Mouse (Mus musculus) MEL (cell line): ENCODE measurements around the gene Cep95. TPM values are rescaled to one million over a fixed set of nuclear protein-coding genes. Genes with fewer than 3 reads are reported as not detected.
"Not testable (repeated sequence)": the region's sequence is repeated elsewhere in the genome, so short reads cannot be mapped to it uniquely, and the experiment has no call there.

ENCODE experiments used
- DNase-seq: peaks from one replicate; pipeline ENCODE4 v3.0.0; 2011; ENCODE audit warnings: low read depth, low spot score
- H3K27ac ChIP-seq: 2 replicates; pipeline ENCODE4 v1.5.1; 2012; ENCODE audit warnings: low read depth, mild to moderate bottlenecking, control low read depth, low read length, moderate library complexity; ENCODE audit not compliant: control insufficient read depth
- H3K27me3 ChIP-seq, 2 experiments: fragments of 150-350 bp in 1 of 2; sonication (generic) in 1 of 2; 2 replicates each; pipeline ENCODE4 v1.6.1; 2012; ENCODE audit warnings: low read length in 2 of 2, mild to moderate bottlenecking in 2 of 2, improper control_type of control experiment in 1 of 2, moderate library complexity in 1 of 2; ENCODE audit not compliant: insufficient read depth in 2 of 2, control insufficient read depth in 1 of 2
- H3K36me3 ChIP-seq, 2 experiments: 2 replicates each; pipeline ENCODE4 v1.6.1; 2012 to 2014; ENCODE audit warnings: low read length in 2 of 2, improper control_type of control experiment in 1 of 2, inconsistent platforms in 1 of 2, mild to moderate bottlenecking in 1 of 2; ENCODE audit not compliant: insufficient read depth in 2 of 2, control insufficient read depth in 1 of 2
- H3K4me1 ChIP-seq, 2 experiments: fragments of 150-350 bp in 1 of 2; sonication (generic) in 1 of 2; 2 replicates each; pipeline ENCODE4 v1.6.1; 2012; ENCODE audit warnings: low read length in 2 of 2, improper control_type of control experiment in 1 of 2, mild to moderate bottlenecking in 1 of 2; ENCODE audit not compliant: insufficient read depth in 2 of 2, control insufficient read depth in 1 of 2
- H3K4me3 ChIP-seq, 2 experiments: fragments of 150-350 bp in 1 of 2; sonication (generic) in 1 of 2; 2 replicates each; pipeline ENCODE4 v1.5.1; 2012; ENCODE audit warnings: low read depth in 2 of 2, low read length in 2 of 2, mild to moderate bottlenecking in 2 of 2, moderate library complexity in 2 of 2, control low read depth in 1 of 2, improper control_type of control experiment in 1 of 2; ENCODE audit not compliant: control insufficient read depth in 1 of 2, insufficient read depth in 1 of 2
- H3K79me2 ChIP-seq: 2 replicates; pipeline ENCODE4 v1.6.1; 2012; ENCODE audit warnings: mild to moderate bottlenecking, low read length, moderate library complexity; ENCODE audit not compliant: control insufficient read depth, poor library complexity, insufficient read depth
- H3K9ac ChIP-seq: 2 replicates; pipeline ENCODE4 v1.6.1; 2012; ENCODE audit warnings: low read depth, mild to moderate bottlenecking, control low read depth, low read length, moderate library complexity; ENCODE audit not compliant: control insufficient read depth, poor library complexity, severe bottlenecking
- H3K9me3 ChIP-seq: fragments of 150-350 bp; sonication (generic); replicated peaks from 2 replicates; pipeline ENCODE4 v1.6.1; 2012; ENCODE audit warnings: mild to moderate bottlenecking, low read length, improper control_type of control experiment, moderate library complexity; ENCODE audit not compliant: insufficient read depth
- CHD1 ChIP-seq: IDR thresholded peaks from 2 replicates; pipeline ENCODE4 v1.6.1; 2012; ENCODE audit warnings: low read depth, mild to moderate bottlenecking, inconsistent platforms, low read length, improper control_type of control experiment
- CTCF ChIP-seq, 3 experiments: IDR thresholded peaks in 2 of 3; conservative IDR thresholded peaks in 1 of 3; 2 replicates each; pipeline ENCODE4 v1.5.1; 2011 to 2012; ENCODE audit warnings: low read length in 3 of 3, low read depth in 2 of 3, mild to moderate bottlenecking in 2 of 3, improper control_type of control experiment in 1 of 3, inconsistent platforms in 1 of 3, mixed read lengths in 1 of 3, moderate library complexity in 1 of 3; ENCODE audit not compliant: control insufficient read depth in 1 of 3, insufficient read depth in 1 of 3, poor library complexity in 1 of 3, severe bottlenecking in 1 of 3
- EP300 ChIP-seq, 2 experiments: IDR thresholded peaks; 2 replicates each; pipeline ENCODE4 v1.6.1; 2011; ENCODE audit warnings: improper control_type of control experiment in 2 of 2, low read length in 2 of 2, low read depth in 1 of 2, mild to moderate bottlenecking in 1 of 2
- JUND ChIP-seq: IDR thresholded peaks from 2 replicates; pipeline ENCODE4 v1.6.1; 2011; ENCODE audit warnings: low read depth, mild to moderate bottlenecking, improper control_type of control experiment, low read length
- MEF2A ChIP-seq: IDR thresholded peaks from 2 replicates; pipeline ENCODE4 v1.6.1; 2014; ENCODE audit warnings: low read depth, mild to moderate bottlenecking, inconsistent platforms, low read length, improper control_type of control experiment; ENCODE audit not compliant: poor library complexity, insufficient replicate concordance, severe bottlenecking; ENCODE audit errors: extremely low read depth
- MXI1 ChIP-seq: IDR thresholded peaks from 2 replicates; pipeline ENCODE4 v1.6.1; 2011; ENCODE audit warnings: mild to moderate bottlenecking, low read depth, low read length, improper control_type of control experiment
- MYB ChIP-seq: IDR thresholded peaks from 2 replicates; pipeline ENCODE4 v1.6.1; 2011; ENCODE audit warnings: mild to moderate bottlenecking, low read depth, low read length, improper control_type of control experiment
- MYC ChIP-seq: IDR thresholded peaks from 2 replicates; pipeline ENCODE4 v1.6.1; 2011; ENCODE audit warnings: low read depth, mild to moderate bottlenecking, low read length, improper control_type of control experiment, moderate library complexity
- NELFE ChIP-seq: IDR thresholded peaks from 2 replicates; pipeline ENCODE4 v1.6.1; 2011; ENCODE audit warnings: low read depth, low read length, improper control_type of control experiment
- RAD21 ChIP-seq: IDR thresholded peaks from 2 replicates; pipeline ENCODE4 v1.6.1; 2011; ENCODE audit warnings: mild to moderate bottlenecking, low read depth, low read length, improper control_type of control experiment
- RCOR1 ChIP-seq: IDR thresholded peaks from 2 replicates; pipeline ENCODE4 v1.6.1; 2012; ENCODE audit warnings: low read depth, mild to moderate bottlenecking, inconsistent platforms, low read length, improper control_type of control experiment
- SIN3A ChIP-seq: IDR thresholded peaks from 2 replicates; pipeline ENCODE4 v1.6.1; 2012; ENCODE audit warnings: low read length, improper control_type of control experiment, inconsistent platforms
- SMC3 ChIP-seq: IDR thresholded peaks from 2 replicates; pipeline ENCODE4 v1.6.1; 2011; ENCODE audit warnings: low read depth, low read length, improper control_type of control experiment
- TBP ChIP-seq: IDR thresholded peaks from 2 replicates; pipeline ENCODE4 v1.8.0; 2011; ENCODE audit warnings: low read depth, low read length, improper control_type of control experiment
- USF2 ChIP-seq, 2 experiments: IDR thresholded peaks; 2 replicates each; pipeline ENCODE4 v1.6.1; 2011 to 2012; ENCODE audit warnings: improper control_type of control experiment in 2 of 2, low read length in 2 of 2, borderline replicate concordance in 1 of 2, inconsistent platforms in 1 of 2, low read depth in 1 of 2, mild to moderate bottlenecking in 1 of 2; ENCODE audit not compliant: insufficient read depth in 1 of 2
- ZC3H11A ChIP-seq: IDR thresholded peaks from 2 replicates; pipeline ENCODE4 v1.6.1; 2012; ENCODE audit warnings: low read depth, mild to moderate bottlenecking, inconsistent platforms, low read length, improper control_type of control experiment
- ZKSCAN1 ChIP-seq: IDR thresholded peaks from 2 replicates; pipeline ENCODE4 v1.6.1; 2012; ENCODE audit warnings: low read depth, mild to moderate bottlenecking, inconsistent platforms, low read length, improper control_type of control experiment, moderate library complexity
- ZNF384 ChIP-seq: IDR thresholded peaks from 2 replicates; pipeline ENCODE4 v1.6.1; 2012; ENCODE audit warnings: low read depth, mild to moderate bottlenecking, inconsistent platforms, low read length, improper control_type of control experiment
- polyA plus RNA-seq, 2 experiments: library from polyadenylated mRNA; stranded (reverse) in 1 of 2; unstranded in 1 of 2; fragments of >175 nt in 1 of 2; fragments of >200 nt in 1 of 2; gene quantifications; 2 replicates each; pipeline versions ENCODE4 v1.2.1 to v1.2.4; 2012; ENCODE audit warnings: low replicate concordance in 2 of 2, low read depth in 1 of 2; ENCODE audit not compliant: insufficient read length in 2 of 2, insufficient read depth in 1 of 2, missing spikeins in 1 of 2
- total RNA-seq: library from RNA; depleted of rRNA; stranded (reverse); fragments of 300-350 nt; gene quantifications from 2 replicates; pipeline ENCODE4 v1.2.3, GENCODE M21; 2012

Gene Cep95
- total and polyA plus RNA-seq, 3 experiments = 11.6 to 12.9 TPM; not detected in 1

GRCm38 (mm10) chr11:106741826-106742225, 47.2 kb upstream of the Cep95 start (continued):
- TF ChIP-seq USF2 (IDR thresholded peaks at IDR 0.05; ENCODE audit: borderline replicate concordance in 1 of 2, insufficient read depth in 1 of 2, low read depth in 1 of 2, low read length in 2 of 2) = no peak

DNA sequence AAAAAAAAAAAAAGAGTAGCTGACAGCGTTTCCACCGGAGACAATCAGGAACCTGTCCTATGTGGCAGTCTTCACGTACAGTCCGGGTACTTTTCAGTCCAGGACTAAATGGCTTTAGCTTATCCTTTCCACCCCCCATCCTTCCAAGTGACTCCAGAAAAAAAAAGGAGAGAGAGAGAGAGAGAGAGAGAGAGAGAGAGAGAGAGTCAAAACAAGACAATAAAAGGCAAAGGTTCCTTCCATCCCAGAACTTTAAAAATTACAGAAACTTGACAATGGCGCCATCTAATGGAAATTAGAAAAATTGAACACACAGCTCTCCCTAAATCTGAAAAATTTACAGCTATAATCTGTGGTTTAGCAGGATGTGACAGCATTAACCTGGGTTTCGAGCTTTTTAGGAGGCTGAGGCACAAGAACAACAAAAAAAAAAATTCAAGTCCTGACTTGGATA, 46.6 kb upstream of the Cep95 start:
- H3K27me3 ChIP-seq = no peaks in the 10 kb centered on the region
- H3K79me2 ChIP-seq = no peaks in the 10 kb centered on the region
- no peak overlapping the region for H3K27ac ChIP-seq
- no peak overlapping the region for H3K4me3 ChIP-seq
- no peaks in the 10 kb centered on the region for H3K4me1 ChIP-seq
- DNase-seq = peak; percentile 77
- no peak for TF ChIP-seq ZKSCAN1
- TF ChIP-seq MEF2A = no peak
- peak; percentile 45; the same call in 1 of the 2 replicates for TF ChIP-seq SIN3A
- peak; percentile 75 for TF ChIP-seq ZNF384
- no peak for TF ChIP-seq NELFE
- peak; percentile 99 for TF ChIP-seq ZC3H11A
- TF ChIP-seq RAD21 = peak; percentile 98
- TF ChIP-seq JUND = peak; percentile 84
- peak; percentile 96 for TF ChIP-seq SMC3
- peak; percentile 28; the same call in 1 of the 2 replicates for TF ChIP-seq RCOR1
- TF ChIP-seq CTCF (IDR thresholded peaks at IDR 0.05 in 2 of 3, conservative IDR thresholded peaks at IDR 0.05 in 1 of 3; ENCODE audit: control insufficient read depth in 1 of 3, insufficient read depth in 1 of 3, low read depth in 2 of 3, low read length in 3 of 3, poor library complexity in 1 of 3, severe bottlenecking in 1 of 3) = peak in 2 of 3 experiments; percentile 45 to 93; a peak in 4 of 6 replicates
- no peaks in the 10 kb centered on the region for H3K9me3 ChIP-seq
- no peaks in the 10 kb centered on the region for H3K36me3 ChIP-seq
- no peak overlapping the region for H3K9ac ChIP-seq

DNA sequence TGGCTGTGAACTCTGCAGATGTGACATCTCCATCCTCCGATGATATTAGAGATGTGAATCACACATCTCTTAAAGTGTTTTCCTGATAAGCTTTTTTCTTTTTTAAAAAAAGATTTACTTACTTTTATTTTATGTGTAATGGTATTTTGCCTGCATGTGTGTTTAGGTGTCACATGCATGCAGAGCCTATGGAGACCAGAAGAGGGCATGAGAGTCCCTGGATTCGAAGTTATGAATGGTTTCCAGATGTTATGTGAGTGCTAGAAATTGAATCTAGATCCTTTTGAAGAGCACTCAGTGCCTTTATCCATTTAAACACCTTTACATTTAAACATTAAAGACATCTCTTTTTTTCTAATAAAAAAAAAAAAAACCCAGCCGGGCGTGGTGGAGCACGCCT, 44.1 kb upstream of the Cep95 start:
- Histone ChIP-seq H3K9ac (no peak overlapping the region), H3K9me3 (no peaks in the 10 kb centered on the region), H3K4me1 (no peaks in the 10 kb centered on the region), H3K27me3 (no peaks in the 10 kb centered on the region), H3K4me3 (no peak overlapping the region), H3K79me2 (no peaks in the 10 kb centered on the region), H3K27ac (no peak overlapping the region), H3K36me3 (no peaks in the 10 kb centered on the region)
- TF ChIP-seq TBP = no peak
- peak; percentile 84 for TF ChIP-seq RAD21
- no peak for TF ChIP-seq MYB
- TF ChIP-seq ZNF384 = 0 out of 2 replicates have a peak, but pooled peaks have one; percentile 26
- TF ChIP-seq CTCF (IDR thresholded peaks at IDR 0.05 in 2 of 3, conservative IDR thresholded peaks at IDR 0.05 in 1 of 3; ENCODE audit: control insufficient read depth in 1 of 3, insufficient read depth in 1 of 3, low read depth in 2 of 3, low read length in 3 of 3, poor library complexity in 1 of 3, severe bottlenecking in 1 of 3) = peak; percentile 60 to 80 (median 62)
- TF ChIP-seq CHD1 = no peak
- TF ChIP-seq MYC = peak; percentile 75
- no peak for TF ChIP-seq MXI1
- no peak for TF ChIP-seq EP300 (IDR thresholded peaks at IDR 0.05; ENCODE audit: low read depth in 1 of 2, low read length in 2 of 2)
- peak; percentile 92 for TF ChIP-seq ZC3H11A
- TF ChIP-seq SMC3 = peak; percentile 89
- peak; percentile 69 for DNase-seq

- H3K4me1 ChIP-seq = peaks cover 0 to 24% of the 10 kb centered on the region in 2 experiments; a peak in 2 of 4 replicates
- H3K27ac ChIP-seq, H3K4me3 ChIP-seq, H3K9ac ChIP-seq, H3K9me3 ChIP-seq, H3K79me2 ChIP-seq, DNase-seq, H3K27me3 ChIP-seq: not testable (repeated sequence)
- peaks cover 0 to 19% of the 10 kb centered on the region in 2 experiments; a peak in 2 of 4 replicates for H3K36me3 ChIP-seq
These were observed 39.4 kb upstream of the Cep95 start for GRCm38 (mm10) chr11:106749557-106750120.
